ENCODE assay signal across 26 mouse cellular contexts in the genomic region with DNA sequence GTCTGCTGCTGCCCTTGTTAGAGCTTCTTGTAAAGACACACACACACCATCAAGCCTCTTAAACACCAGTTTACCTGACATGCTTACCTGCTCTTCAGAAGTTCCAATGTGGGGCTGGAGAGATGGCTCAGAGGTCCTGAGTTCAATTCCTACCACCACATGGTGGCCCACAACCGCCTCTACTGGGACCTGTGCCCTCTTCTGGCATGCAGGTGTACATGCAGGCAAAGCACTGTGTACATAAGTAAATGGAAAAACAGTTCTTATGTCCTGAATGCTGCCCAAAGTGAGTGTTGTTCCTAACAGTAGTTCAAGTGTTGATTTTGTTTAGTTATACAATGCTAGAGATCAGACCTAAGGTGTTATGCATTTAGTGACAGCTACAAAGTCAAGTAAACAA. TPM values are rescaled to one million over a fixed set of nuclear protein-coding genes. Genes with fewer than 3 reads are reported as not detected.
DNase-seq lines count a peak whose midpoint lies in the region; ATAC-seq and TF ChIP-seq lines count a peak whose summit lies in the region.
"Had no signal": no experiment of that assay in that cellular context is flagged by ENCODE, and none has a peak within 500 bp of the region (broad histone marks: within the 10 kb centered on the region; RNA-seq: fewer than 3 reads in every experiment).

No protein-coding gene starts in this region.

- H3K9me3 ChIP-seq in kidney, postnatal 0 days (replicated peaks; ENCODE audit: low read length): no peaks in the 10 kb centered on the region
- H3K9me3 ChIP-seq: embryonic facial prominence, embryonic 10.5 days; heart, embryonic 13.5 days; hindbrain, embryonic 13.5 days; kidney, embryonic 15.5 days; liver, embryonic 15.5 days; midbrain, embryonic 12.5 days; neural tube, embryonic 12.5 days had no signal

- H3K27ac ChIP-seq in kidney, postnatal 0 days: no peak overlapping the region
- no peak overlapping the region for H3K27ac ChIP-seq in small intestine, adult 2 months (ENCODE audit: insufficient read depth, low read depth, low read length)
- H3K27ac ChIP-seq: embryonic facial prominence, embryonic 10.5 days; heart, embryonic 13.5 days; hindbrain, embryonic 13.5 days; kidney, embryonic 15.5 days; liver, embryonic 15.5 days; midbrain, embryonic 12.5 days; neural tube, embryonic 12.5 days had no signal

- 84% methylated on average over 1 of the region's 1 CpGs for WGBS in kidney, postnatal 0 days
- 85% methylated on average over 1 of the region's 1 CpGs for WGBS in lung, adult 2 months
- 100% methylated on average over 1 of the region's 1 CpGs for WGBS in small intestine, adult 2 months

- H3K4me3 ChIP-seq in kidney, postnatal 0 days (replicated peaks; ENCODE audit: low read depth, low read length): no peak overlapping the region
- no peak overlapping the region for H3K4me3 ChIP-seq in lung, adult 2 months (replicated peaks; ENCODE audit: extremely low read depth, low read depth, low read length)
- no peak overlapping the region for H3K4me3 ChIP-seq in small intestine, adult 2 months (ENCODE audit: low read depth, low read length)
- H3K4me3 ChIP-seq: embryonic facial prominence, embryonic 10.5 days; heart, embryonic 13.5 days; hindbrain, embryonic 13.5 days; kidney, embryonic 15.5 days; liver, embryonic 15.5 days; midbrain, embryonic 12.5 days; neural tube, embryonic 12.5 days had no signal

- peaks cover 8% of the 10 kb centered on the region; the same call in 1 of the 2 replicates for H3K36me3 ChIP-seq in kidney, postnatal 0 days (ENCODE audit: insufficient read depth, low read length)
- H3K36me3 ChIP-seq in small intestine, adult 2 months (ENCODE audit: control insufficient read depth, insufficient read depth, low read length): peaks cover 26% of the 10 kb centered on the region

- no peak overlapping the region for H3K9ac ChIP-seq in kidney, postnatal 0 days (ENCODE audit: low read depth, low read length)
- H3K9ac ChIP-seq: heart, embryonic 13.5 days; hindbrain, embryonic 13.5 days; kidney, embryonic 15.5 days; liver, embryonic 15.5 days; midbrain, embryonic 12.5 days; neural tube, embryonic 12.5 days had no signal

- no peaks in the 10 kb centered on the region for H3K4me1 ChIP-seq in kidney, postnatal 0 days (replicated peaks; ENCODE audit: insufficient read depth, low read length)
- H3K4me1 ChIP-seq in lung, adult 2 months (ENCODE audit: control insufficient read depth, insufficient read depth, low read length): no peaks in the 10 kb centered on the region
- no peaks in the 10 kb centered on the region for H3K4me1 ChIP-seq in small intestine, adult 2 months (ENCODE audit: control insufficient read depth, insufficient read depth, insufficient read length, low read length)
- H3K4me1 ChIP-seq: kidney, embryonic 15.5 days; midbrain, embryonic 12.5 days had no signal

- ATAC-seq in CD4-positive, CD25-positive, alpha-beta regulatory T cell, adult 4 months: no peak
- no peak for ATAC-seq in kidney, postnatal 0 days (replicated peaks; ENCODE audit: low FRiP score, low read depth)
- ATAC-seq: forebrain, embryonic 16.5 days; inflammation-experienced regulatory T-cells, adult 6 months had no signal

- no peaks in the 10 kb centered on the region for H3K27me3 ChIP-seq in kidney, postnatal 0 days (ENCODE audit: insufficient read depth, low read length)
- no peaks in the 10 kb centered on the region for H3K27me3 ChIP-seq in small intestine, adult 2 months (ENCODE audit: control insufficient read depth, insufficient read depth, low read length)
- H3K27me3 ChIP-seq: heart, embryonic 13.5 days; hindbrain, embryonic 13.5 days; kidney, embryonic 15.5 days; liver, embryonic 15.5 days; midbrain, embryonic 12.5 days; neural tube, embryonic 12.5 days had no signal

- H3K4me2 ChIP-seq in kidney, postnatal 0 days (ENCODE audit: low read length): no peak overlapping the region
- H3K4me2 ChIP-seq: heart, embryonic 13.5 days; hindbrain, embryonic 13.5 days; kidney, embryonic 15.5 days; liver, embryonic 15.5 days; midbrain, embryonic 12.5 days; neural tube, embryonic 12.5 days had no signal

- TF ChIP-seq CTCF in kidney, postnatal 0 days (IDR thresholded peaks at IDR 0.05; ENCODE audit: low read depth): peak; percentile 33
- TF ChIP-seq CTCF in lung, adult 2 months (IDR thresholded peaks at IDR 0.05; ENCODE audit: insufficient read depth, low read length): peak; percentile 28; the same call in 1 of the 2 replicates
- TF ChIP-seq CTCF in small intestine, adult 2 months (IDR thresholded peaks at IDR 0.05; ENCODE audit: extremely low read depth, insufficient read length, insufficient replicate concordance, low read depth, low read length): peak; percentile 17; the same call in 1 of the 2 replicates

- TF ChIP-seq POLR2A in lung, adult 2 months (IDR thresholded peaks at IDR 0.05; ENCODE audit: borderline replicate concordance, extremely low read depth, low read depth, low read length): no peak
- no peak for TF ChIP-seq POLR2A in small intestine, adult 2 months (IDR thresholded peaks at IDR 0.05; ENCODE audit: low read depth, low read length)

- DNase-seq in CD4-positive, CD25-positive, alpha-beta regulatory T cell, adult 2 months (ENCODE audit: low read depth, low spot score): peak; percentile 11
- DNase-seq in kidney, postnatal 0 days (ENCODE audit: low spot score): no peak
- DNase-seq in kidney, adult 9 months: no peak
- no peak for DNase-seq in lung, adult 2 months
- DNase-seq in lung, adult 18-20 months: no peak
- no peak for DNase-seq in cerebellum, adult 9-11 months
- DNase-seq: adrenal gland, postnatal 25 days; cerebellum, adult 9-10 months; gastrocnemius, postnatal 14 days; heart, adult 11 months; kidney, postnatal 4 days; lung, postnatal 14 days; retina, postnatal 1 day; right cerebral cortex, postnatal 25 days; thymus, postnatal 36 days had no signal

RNA-seq across cellular contexts. Expression of a gene that starts 56.5 kb away (rescaled TPM):
- 100 to 1,000 TPM; 437 to 601 TPM for polyA plus RNA-seq in CD4-positive, CD25-positive, alpha-beta regulatory T cell, adult 4 months (2017; shearing (Covaris generic))
- 103 and 111 TPM in 2 replicates for polyA plus RNA-seq in kidney, postnatal 0 days (2015; fragmentation: Nextera tagmentation; extraction: Ambion mirVana)
- 22.5 and 37.7 TPM in 2 replicates for polyA plus RNA-seq in lung, adult 2 months (2012; rRNA removed)
- 4.6 and 10.7 TPM in 2 replicates for polyA plus RNA-seq in small intestine, adult 2 months (2012; rRNA removed)
